Mouse (Mus musculus) limb, embryonic 10.5 days (tissue): ENCODE measurements around the gene Sct. TPM values are rescaled to one million over a fixed set of nuclear protein-coding genes. Genes with fewer than 3 reads are reported as not detected.

Source experiments
- DNase-seq: peaks from one replicate; pipeline ENCODE4 v3.0.0-alpha.2; 2017; ENCODE audit warnings: low spot score
- H3K27ac ChIP-seq: fragments of 300-500 bp; sonication (generic); 2 replicates; pipeline ENCODE4 v1.5.1; 2016; ENCODE audit warnings: mild to moderate bottlenecking
- H3K27me3 ChIP-seq: fragments of 300-500 bp; sonication (generic); 2 replicates; pipeline ENCODE4 v1.6.1; 2016; ENCODE audit warnings: low read depth, mild to moderate bottlenecking; ENCODE audit not compliant: poor library complexity, severe bottlenecking
- H3K36me3 ChIP-seq: fragments of 300-500 bp; sonication (generic); 2 replicates; pipeline ENCODE4 v1.6.1; 2016; ENCODE audit warnings: mild to moderate bottlenecking, moderate library complexity
- H3K4me1 ChIP-seq: fragments of 300-500 bp; sonication (generic); 2 replicates; pipeline ENCODE4 v1.6.1; 2016
- H3K4me3 ChIP-seq: fragments of 300-500 bp; sonication (generic); 2 replicates; pipeline ENCODE4 v1.5.1; 2016; ENCODE audit warnings: mild to moderate bottlenecking, moderate library complexity
- H3K9me3 ChIP-seq: fragments of 300-500 bp; sonication (generic); replicated peaks from 2 replicates; pipeline ENCODE4 v1.6.1; 2016; ENCODE audit warnings: mild to moderate bottlenecking
- WGBS: fragments of 180-500 bp; shearing (Covaris S2); methylation state at CpG from one replicate; pipeline ENCODE4 v1.1.7; 2016; 5-methylcytosine and 5-hydroxymethylcytosine counted together
- polyA plus RNA-seq: library from polyadenylated mRNA; unstranded; fragments of >200 nt; fragmentation: Nextera tagmentation; extraction: Ambion mirVana; gene quantifications from 2 replicates; pipeline ENCODE4 v1.2.1, GENCODE M21; 2016

Sct gene
- polyA plus RNA-seq, 1 experiment from 2014 or later, result 9.7 TPM

DNA sequence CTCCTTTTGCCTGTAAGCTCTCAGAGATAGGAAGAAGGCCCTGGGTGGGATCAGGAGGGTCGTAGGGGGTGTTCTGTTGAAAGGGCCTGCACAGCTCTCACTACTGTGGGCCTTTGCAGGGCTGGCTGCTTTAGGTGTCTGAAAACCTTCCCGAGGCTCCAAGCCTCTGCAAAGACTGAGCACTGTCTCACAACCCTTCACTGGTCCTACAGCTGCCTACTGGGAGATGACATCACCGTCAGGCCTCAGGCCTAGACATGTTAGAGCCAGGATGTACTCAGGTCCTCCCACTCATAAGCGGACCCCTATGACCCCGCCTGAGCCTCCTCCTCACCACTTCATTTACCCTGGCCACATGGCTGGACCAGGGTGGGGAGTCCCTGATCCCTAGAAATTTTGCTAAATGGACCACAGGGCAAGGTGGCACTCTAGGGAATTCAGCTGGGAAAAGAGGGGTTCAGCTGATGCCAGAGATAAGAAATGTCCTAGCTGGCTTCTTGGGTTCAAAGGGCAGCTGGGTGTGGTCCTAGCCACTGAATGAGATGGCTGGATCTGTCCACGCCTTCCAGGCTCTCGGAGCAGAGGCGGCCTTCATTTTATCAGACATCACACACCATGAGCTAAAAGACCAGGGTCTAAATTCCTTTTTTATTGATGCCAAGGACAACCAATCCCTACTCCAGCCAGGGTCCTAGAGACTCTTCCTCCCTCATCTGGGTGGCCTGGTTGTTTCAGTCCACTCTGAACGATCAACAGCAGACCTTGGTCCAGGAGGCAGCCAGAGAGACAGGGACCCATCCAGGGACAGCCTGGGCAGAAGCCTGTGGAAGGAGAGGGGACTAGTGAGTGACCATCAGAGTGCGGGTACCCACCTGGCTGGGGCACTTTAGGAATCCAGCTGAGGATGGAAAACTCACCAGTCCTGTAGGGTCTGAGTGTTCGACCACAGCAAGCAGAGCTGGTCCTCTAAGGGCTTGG, 943 bp downstream of the Sct start:
- WGBS, result 70% methylated on average over 11 of the region's 11 CpGs
- Histone ChIP-seq H3K4me3 (peak overlapping the region; percentile 58), H3K4me1 (peaks cover 44% of the 10 kb centered on the region), H3K27ac (peak overlapping the region; percentile 72), H3K9me3 (no peaks in the 10 kb centered on the region), H3K27me3 (peaks cover 18% of the 10 kb centered on the region), H3K36me3 (no peaks in the 10 kb centered on the region)
- no peak for DNase-seq

DNA sequence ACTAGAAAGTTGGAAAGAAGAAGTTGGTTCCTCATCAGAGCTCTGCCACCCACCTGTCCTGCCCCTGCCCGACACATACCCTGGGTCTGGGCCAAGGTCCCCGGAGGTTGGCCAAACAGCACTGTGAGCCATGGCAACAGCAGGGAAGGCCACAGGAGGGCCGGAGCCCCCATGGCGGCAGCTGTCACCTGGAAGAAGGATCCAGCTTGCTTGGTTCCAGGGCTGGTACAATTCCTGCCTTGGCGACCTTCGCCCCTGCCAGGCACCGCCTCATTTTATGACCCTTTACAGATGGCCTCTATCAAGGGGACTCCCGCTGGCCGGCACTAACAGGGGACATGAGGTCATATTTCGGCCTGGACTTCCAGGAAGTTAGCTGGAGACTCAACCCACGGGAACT, 2.4 kb downstream of the Sct start, which contains the start of gene Cdhr5:
Cdhr5 (minus strand) TSS at position 241 of the 400 bp plus-strand sequence.
- no peak for DNase-seq
- peaks cover 44% of the 10 kb centered on the region for H3K4me1 ChIP-seq
- 0 out of 2 replicates have a peak within 1 kb of the TSS, but pooled peaks have one; percentile 8 for H3K4me3 ChIP-seq
- peaks cover 18% of the 10 kb centered on the region for H3K27me3 ChIP-seq
- WGBS, result 26% methylated on average over 11 of the region's 11 CpGs
- no peaks in the 10 kb centered on the region for H3K9me3 ChIP-seq
- H3K36me3 ChIP-seq, result no peaks in the 10 kb centered on the region
- peak within 1 kb of the TSS; percentile 70 for H3K27ac ChIP-seq

DNA sequence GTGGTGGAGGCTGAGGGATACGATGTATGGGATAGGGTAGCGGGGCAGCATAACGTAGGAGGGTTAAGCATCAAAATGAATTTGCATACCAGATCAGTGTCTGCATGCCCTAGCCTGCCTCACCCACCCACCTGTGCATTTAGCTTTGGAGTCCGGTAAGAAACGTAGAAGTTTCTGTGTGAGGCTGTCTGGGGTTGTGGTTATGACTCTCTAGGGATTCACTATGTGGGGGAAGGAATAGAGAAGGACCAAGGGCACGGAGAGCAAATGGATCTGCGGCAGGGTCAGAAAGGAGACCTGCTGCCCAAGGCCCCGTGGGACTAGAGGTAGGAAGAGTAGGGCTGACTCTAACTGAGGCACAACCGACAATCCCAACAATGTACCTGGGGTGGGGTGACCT, 3.6 kb downstream of the Sct start:
- 84% methylated on average over 9 of the region's 9 CpGs for WGBS
- H3K27ac ChIP-seq, result no peak overlapping the region
- no peak for DNase-seq
- no peaks in the 10 kb centered on the region for H3K36me3 ChIP-seq
- H3K27me3 ChIP-seq, result peaks cover 18% of the 10 kb centered on the region
- H3K4me3 ChIP-seq, result no peak overlapping the region
- peaks cover 44% of the 10 kb centered on the region for H3K4me1 ChIP-seq
- no peaks in the 10 kb centered on the region for H3K9me3 ChIP-seq

DNA sequence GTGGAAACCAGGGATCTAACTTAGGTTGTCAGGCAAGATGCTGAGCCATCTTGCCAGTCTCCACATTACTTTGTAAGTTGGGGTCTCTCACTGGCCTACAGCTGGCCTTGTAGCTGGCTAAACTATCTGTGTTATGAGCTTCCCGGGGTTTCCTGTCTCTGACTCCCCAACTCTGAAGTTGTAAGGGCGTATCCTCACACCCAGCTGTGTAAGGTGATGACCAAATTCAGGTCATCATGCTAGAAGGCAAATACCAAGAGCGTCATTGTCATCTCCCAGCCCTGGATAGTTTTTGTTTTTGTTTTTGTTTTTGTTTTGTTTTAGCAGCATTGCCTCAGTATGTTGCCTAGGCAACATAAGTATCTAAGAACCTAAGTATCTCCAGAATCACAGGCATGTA, 8.3 kb downstream of the Sct start:
- peaks cover 19% of the 10 kb centered on the region for H3K4me1 ChIP-seq
- no peak overlapping the region for H3K27ac ChIP-seq
- no peaks in the 10 kb centered on the region for H3K27me3 ChIP-seq
- no peaks in the 10 kb centered on the region for H3K9me3 ChIP-seq
- H3K4me3 ChIP-seq, result no peak overlapping the region
- DNase-seq, result no peak
- H3K36me3 ChIP-seq, result no peaks in the 10 kb centered on the region
- WGBS, result 85% methylated on average over 3 of the region's 3 CpGs

DNA sequence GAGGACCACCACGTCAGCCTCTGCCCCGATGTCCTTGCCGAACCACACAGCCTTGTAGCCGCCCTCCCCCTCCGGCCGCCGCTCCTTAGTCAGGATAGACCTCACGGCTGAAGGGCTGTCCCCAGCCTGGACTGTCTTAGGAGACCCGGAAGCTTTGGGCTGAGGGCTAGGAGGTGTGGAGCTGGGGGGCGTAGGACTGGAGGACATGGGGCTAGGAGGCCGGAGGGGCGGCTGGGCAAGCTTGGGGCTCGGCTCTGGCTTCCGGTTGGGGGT, 9.7 kb downstream of the Sct start:
- Histone ChIP-seq H3K27me3 (no peaks in the 10 kb centered on the region), H3K36me3 (peaks cover 6% of the 10 kb centered on the region), H3K4me1 (peaks cover 23% of the 10 kb centered on the region), H3K4me3 (no peak overlapping the region), H3K9me3 (no peaks in the 10 kb centered on the region), H3K27ac (no peak overlapping the region)
- DNase-seq, result no peak
- WGBS, result 78% methylated on average over 14 of the region's 14 CpGs

DNA sequence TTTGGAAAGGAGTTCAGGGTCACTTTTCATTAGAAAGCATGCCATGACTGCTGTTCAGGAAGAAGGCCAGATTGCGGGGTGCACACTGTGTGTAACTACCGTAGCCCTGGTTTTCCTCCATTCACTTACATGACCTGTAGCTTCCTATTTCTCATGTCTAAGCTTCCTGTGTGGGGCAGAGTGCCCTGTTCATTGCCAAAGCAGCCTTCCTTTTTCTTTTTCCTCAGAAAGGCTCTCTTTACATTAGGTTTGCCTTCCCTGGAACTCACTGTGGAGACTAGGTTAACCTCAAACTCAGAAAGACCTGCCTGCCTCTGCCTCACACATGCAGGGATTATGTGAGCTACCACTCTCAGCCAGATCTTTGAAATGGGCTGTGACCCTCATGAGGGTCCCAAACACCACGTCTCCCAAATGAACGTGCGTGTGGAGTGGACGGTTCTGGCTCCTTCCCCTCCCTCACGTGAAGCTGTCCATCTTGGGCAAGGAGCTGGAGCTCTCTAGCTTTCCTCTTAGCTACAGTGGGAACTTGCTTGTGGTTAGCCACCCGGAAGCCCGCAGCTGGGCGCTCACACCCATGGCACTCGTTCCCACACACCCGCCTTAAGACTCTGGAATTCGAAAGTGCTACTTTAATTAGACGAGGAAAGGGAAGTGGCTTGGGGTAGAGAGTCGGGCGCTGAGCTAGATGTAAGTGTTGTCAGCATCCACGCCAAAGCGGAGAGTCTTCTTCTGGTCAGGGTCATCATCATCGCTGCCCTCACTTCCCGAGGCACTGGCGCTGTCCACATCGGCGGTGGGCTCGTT, 10.3 kb downstream of the Sct start:
- no peaks in the 10 kb centered on the region for H3K27me3 ChIP-seq
- peaks cover 11% of the 10 kb centered on the region for H3K36me3 ChIP-seq
- no peak overlapping the region for H3K4me3 ChIP-seq
- H3K4me1 ChIP-seq, result peaks cover 23% of the 10 kb centered on the region
- no peak for DNase-seq
- H3K9me3 ChIP-seq, result no peaks in the 10 kb centered on the region
- WGBS, result 80% methylated on average over 24 of the region's 24 CpGs
- H3K27ac ChIP-seq, result no peak overlapping the region

DNA sequence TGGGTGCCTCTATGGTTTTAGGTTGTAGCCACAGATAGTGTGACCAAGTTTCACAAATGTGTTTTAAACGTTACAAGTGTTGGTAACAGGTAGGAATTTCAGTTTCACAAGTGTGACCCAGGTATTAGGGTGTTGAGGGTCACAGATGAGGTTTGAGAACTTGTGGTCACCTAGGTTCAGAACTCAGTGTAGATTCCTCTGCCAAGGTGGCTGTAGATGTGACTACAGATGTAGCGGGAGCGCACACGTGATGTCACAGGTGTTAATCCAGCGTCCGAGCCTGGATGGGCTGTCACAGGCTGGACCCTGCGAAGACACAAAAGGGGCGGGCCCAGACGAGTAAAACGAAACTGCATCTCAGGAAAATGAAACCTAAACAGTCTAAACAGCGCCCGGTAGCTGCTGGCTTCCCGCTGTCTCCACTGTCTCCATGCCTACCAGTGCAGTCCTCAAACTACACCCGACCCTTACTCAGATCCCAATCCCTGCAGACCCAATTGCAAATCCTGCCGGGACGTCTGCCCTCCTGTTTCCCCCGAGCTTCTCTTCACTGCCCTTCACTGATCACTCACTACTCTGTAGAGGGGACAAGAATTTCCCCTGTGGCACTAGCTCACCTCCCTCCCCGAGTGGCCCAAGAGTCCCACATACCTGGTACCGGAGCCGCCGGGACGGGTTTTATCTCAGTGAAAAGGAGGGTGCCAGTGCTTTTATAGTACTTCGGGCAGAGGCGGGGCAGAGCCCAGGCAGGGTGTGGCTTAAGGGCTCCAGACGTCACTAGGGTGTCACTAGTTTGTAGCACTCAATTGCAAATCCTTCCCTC, 13.0 kb downstream of the Sct start, which contains the start of gene Irf7:
Irf7 (minus strand) TSS at position 743 of the 823 bp plus-strand sequence.
- Histone ChIP-seq H3K27ac (peak within 1 kb of the TSS; percentile 11), H3K4me1 (peaks cover 23% of the 10 kb centered on the region), H3K36me3 (peaks cover 38% of the 10 kb centered on the region), H3K27me3 (no peaks in the 10 kb centered on the region), H3K4me3 (peak within 1 kb of the TSS; percentile 46), H3K9me3 (no peaks in the 10 kb centered on the region)
- no peak for DNase-seq
- WGBS, result 14% methylated on average over 25 of the region's 25 CpGs

DNA sequence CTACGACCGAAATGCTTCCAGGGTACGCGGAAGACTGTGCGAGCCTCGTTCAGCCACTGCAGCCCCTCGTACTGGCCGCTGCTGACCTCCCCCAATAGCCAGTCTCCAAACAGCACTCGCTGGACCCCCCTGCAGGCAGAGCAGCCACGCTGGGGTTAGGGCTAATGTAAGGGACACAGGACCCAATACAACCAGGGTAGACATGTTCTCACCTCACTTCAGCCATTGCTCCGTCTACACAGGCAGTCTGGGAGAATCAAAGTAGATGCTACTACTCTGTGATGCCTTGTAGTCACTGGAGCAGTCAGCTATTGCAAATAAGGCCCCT, 13.6 kb downstream of the Sct start:
- Histone ChIP-seq H3K4me3 (no peak overlapping the region), H3K27ac (no peak overlapping the region)
- 47% methylated on average over 11 of the region's 11 CpGs for whole genome bisulfite sequencing

DNA sequence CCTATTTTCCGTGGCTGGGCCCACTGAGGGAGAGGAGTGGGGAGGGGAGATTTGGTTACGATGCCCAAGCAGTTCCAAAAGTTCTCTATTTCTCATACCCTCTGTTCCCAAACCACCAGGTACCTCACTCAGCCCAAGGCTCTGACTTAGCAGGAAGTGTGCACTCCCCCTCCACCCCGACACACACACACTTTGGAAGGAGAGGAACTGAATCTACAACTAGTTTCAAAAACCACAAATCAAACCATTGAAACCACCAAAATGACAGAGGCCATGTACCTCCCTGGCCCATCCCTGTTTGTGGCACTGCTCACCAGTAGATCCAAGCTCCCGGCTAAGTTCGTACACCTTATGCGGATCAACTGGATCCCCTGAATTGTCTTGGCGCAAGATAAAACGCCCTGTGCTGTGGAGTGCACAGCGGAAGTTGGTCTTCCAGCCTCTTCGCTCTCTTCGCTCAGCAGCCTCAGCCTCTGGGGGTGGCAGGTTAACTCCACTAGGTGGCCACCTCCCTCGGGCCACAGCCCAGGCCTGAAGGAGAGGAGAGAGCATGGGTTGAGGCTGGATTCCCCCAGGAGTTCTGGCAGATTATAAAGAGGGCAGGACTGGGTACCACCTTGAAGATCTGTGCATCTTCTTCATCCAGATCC, 14.0 kb downstream of the Sct start:
- Histone ChIP-seq H3K9me3 (no peaks in the 10 kb centered on the region), H3K4me1 (peaks cover 23% of the 10 kb centered on the region), H3K4me3 (no peak overlapping the region), H3K27ac (no peak overlapping the region), H3K36me3 (peaks cover 49% of the 10 kb centered on the region), H3K27me3 (no peaks in the 10 kb centered on the region)
- peak; percentile 55 for DNase-seq
- WGBS, result 37% methylated on average over 12 of the region's 12 CpGs

More for the DNA sequence above, 13.6 kb downstream of the Sct start:
- peaks cover 23% of the 10 kb centered on the region for H3K4me1 ChIP-seq
- H3K36me3 ChIP-seq, result peaks cover 44% of the 10 kb centered on the region
- H3K9me3 ChIP-seq, result no peaks in the 10 kb centered on the region
- DNase-seq, result no peak
- H3K27me3 ChIP-seq, result no peaks in the 10 kb centered on the region

DNA sequence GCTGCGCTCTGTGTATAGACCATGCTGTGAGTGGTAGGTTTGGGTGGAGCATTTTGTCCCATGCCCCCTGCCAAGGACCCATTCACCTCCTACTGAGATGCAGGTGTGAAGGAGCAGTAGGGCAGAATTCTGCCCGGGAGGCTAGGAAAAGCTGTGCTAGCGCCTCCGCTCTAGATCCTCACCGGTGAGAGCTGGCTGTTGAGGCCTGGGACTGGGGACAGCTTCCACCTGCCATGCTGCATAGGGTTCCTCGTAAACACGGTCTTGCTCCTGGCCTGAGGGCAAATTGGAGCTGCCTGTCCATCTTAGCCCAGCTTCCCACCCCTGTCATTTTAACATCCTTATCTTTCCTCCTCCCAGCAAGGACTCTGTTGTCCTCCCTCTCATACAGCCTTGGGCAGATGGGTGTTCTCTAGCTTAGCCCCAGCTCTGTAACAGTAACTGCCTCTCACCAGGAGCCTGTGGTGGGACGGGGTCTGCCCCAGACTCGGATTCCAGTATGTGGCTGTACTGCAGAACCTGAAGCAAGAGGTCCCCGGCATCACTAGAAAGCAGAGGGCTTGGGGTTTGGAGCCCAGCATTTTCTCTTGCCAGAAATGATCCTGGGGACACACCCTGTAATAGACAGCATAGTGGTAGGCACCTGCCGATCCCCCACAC, 14.8 kb downstream of the Sct start:
- Histone ChIP-seq H3K27ac (no peak overlapping the region), H3K36me3 (peaks cover 56% of the 10 kb centered on the region), H3K27me3 (no peaks in the 10 kb centered on the region), H3K4me3 (no peak overlapping the region), H3K4me1 (peaks cover 21% of the 10 kb centered on the region), H3K9me3 (no peaks in the 10 kb centered on the region)
- no peak for DNase-seq
- WGBS, result 74% methylated on average over 11 of the region's 11 CpGs

DNA sequence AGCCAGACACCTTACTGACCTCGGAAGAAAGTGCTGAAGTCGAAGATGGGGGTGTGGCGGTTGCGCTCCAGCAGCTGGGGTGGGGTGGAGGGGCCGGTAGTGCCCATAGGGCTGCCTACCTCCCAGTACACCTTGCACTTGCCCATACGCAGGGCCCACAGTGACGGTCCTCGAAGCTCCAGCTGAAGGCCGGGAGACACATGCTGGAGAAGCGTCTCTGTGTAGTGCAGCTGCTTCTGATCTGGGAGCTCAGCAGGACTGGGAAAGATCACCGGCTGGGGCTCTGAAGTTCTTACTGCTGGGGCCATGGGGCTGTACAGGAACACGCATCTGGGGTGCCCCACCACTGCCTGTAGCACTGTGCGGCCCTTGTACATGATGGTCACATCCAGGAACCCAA, 15.3 kb downstream of the Sct start:
- Histone ChIP-seq H3K9me3 (no peaks in the 10 kb centered on the region), H3K36me3 (peaks cover 61% of the 10 kb centered on the region), H3K4me1 (peaks cover 19% of the 10 kb centered on the region), H3K27ac (no peak overlapping the region), H3K27me3 (no peaks in the 10 kb centered on the region), H3K4me3 (no peak overlapping the region)
- WGBS, result 92% methylated on average over 13 of the region's 13 CpGs
- DNase-seq, result no peak

DNA sequence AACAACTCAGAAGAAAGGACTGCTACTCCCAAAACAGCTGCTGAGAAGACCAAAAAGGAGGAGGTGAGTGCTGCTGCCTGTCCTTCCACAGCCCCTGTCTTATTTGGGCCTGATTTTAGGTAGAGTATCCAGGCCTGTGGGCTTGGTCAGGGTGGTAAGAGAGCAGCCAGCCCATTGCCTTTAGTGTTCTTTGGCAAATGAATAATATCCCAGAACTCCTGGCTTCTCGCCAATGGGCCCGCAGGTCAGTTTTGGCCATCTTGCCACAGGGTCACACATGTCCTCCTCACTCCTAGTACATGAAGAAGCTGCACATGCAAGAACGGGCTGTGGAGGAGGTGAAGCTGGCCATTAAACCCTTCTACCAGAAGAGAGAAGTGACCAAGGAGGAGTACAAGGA, 17.5 kb downstream of the Sct start:
- Histone ChIP-seq H3K9me3 (no peaks in the 10 kb centered on the region), H3K36me3 (peaks cover 83% of the 10 kb centered on the region), H3K27me3 (no peaks in the 10 kb centered on the region), H3K4me3 (no peak overlapping the region), H3K4me1 (peaks cover 17% of the 10 kb centered on the region), H3K27ac (no peak overlapping the region)
- WGBS, result 96% methylated on average over 3 of the region's 3 CpGs
- DNase-seq, result no peak
